Mouse (Mus musculus): Measurements from ENCODE around the gene Ubr3. TPM values are rescaled to one million over a fixed set of nuclear protein-coding genes. Genes with fewer than 3 reads are reported as not detected.
"Not testable (repeated sequence)": the region's sequence is repeated elsewhere in the genome, so short reads cannot be mapped to it uniquely, and the experiment has no call there.

The Ubr3 gene
- total RNA-seq, 2 experiments from 2014 or later, result 67.0 to 84.1 TPM

- not testable (repeated sequence) for DNase-seq
Observed at GRCm38 (mm10) chr2:69907394-69907793, 10.3 kb downstream of the Ubr3 start.

- DNase-seq, result no peak
Observed at GRCm38 (mm10) chr2:69912801-69913200, 15.8 kb downstream of the Ubr3 start.

GRCm38 (mm10) chr2:69917301-69917700 lies 20.3 kb downstream of the Ubr3 start:
- no peak for DNase-seq

- no peak for DNase-seq
Observed at GRCm38 (mm10) chr2:69924943-69925342, 27.9 kb downstream of the Ubr3 start.

DNA sequence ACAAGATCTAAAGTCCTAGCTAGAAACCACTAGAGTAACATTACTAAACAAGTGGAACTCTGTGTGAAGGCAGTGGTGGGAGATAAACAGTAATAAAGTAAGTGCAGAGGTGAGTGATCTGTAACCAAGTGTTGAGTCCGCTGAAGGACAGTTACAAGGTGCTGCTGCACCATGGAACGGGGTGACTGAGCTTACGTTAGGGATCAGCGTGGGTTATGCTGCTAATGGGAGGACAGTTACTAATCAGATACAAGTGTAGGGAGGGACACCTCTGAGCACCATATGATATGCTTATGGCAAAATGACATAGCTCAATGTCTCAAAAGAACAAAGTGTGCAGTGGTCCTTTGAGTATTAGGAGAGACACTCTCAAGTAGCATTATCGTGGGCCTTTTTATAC lies 39.3 kb downstream of the Ubr3 start:
- DNase-seq, result no peak

DNA sequence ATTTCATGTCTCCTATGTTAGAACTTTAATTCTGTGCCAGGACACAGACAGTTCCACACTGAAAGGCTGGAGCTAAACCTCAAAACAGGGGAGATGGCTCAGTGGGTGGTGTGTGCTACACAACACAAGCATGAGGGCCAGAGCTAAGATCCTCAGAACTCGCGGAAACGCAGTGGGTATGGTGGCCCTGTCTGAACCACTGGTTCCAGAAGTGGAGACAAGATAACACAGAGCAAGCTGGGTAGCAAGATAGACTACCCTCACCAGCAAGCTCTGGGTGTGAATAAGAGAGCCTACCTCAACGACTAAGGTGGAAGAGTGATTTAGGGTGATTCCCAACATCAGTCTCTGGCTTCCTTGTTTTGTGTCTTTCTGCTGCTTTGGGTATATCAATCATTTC lies 42.2 kb downstream of the Ubr3 start:
- DNase-seq, result no peak

DNA sequence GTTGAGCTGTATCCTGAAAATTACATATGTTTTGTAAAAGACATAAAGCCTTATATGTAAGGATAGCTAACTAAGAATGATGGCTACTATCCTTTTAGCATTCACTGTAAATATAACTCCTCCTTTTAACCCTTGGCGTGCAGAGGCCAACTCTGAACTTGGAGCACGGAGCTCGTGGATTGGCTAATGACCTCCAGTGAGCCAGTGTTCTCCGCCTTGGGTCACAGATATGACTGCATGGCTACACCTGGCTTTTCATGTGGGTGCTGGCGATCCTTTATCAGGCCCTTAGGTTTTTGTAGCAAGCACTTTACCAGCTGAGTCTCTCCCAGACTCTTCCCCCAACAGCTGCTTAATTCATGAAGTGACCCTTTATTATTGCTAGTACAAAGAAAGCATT lies 42.6 kb downstream of the Ubr3 start:
- no peak for DNase-seq

GRCm38 (mm10) chr2:69941391-69942030 lies 44.5 kb downstream of the Ubr3 start:
- no peak for DNase-seq

DNA sequence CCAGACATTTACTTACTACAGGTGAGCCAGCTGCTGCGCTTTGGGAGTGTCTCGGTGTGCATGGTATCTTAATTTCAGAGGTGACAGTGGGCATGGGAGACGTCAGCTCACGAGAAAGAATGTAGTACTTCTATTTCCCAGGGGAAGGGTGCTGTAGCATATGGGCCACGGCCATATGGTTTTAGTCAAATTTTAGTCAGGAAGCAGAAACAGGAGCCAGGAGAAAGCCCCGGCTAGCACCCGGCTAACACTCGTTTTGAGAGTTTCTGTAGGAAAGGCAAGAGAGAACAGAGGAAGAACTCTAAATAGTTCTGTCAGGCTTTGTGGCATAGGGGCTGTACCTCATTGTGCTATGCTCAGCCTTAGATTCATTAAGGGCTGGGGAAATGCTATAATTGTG lies 55.8 kb downstream of the Ubr3 start:
- no peak for DNase-seq

- no peak for DNase-seq
Observed at GRCm38 (mm10) chr2:69955635-69956034, 58.6 kb downstream of the Ubr3 start.

DNA sequence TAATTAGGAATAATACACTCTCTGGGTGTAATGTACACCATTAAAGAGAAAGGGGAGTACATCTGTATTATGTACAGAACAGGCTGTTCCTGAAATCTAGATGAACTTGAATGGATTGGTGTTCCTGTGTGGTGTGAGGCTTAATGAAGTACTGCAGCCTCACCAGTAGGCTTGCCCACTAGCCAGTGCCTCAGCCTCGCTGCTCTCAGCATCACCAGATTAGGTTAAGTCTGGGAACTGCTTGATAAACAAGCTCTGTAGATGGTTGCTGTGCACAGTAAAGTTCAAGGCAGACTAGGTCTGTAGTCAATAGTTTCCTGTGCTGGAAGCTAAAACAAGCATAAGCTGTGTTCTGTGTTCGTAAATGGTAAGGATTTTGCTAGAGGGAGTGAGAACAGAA lies 60.6 kb downstream of the Ubr3 start:
- no peak for DNase-seq

- DNase-seq, result no peak
Observed at GRCm38 (mm10) chr2:69974896-69975295, 77.8 kb downstream of the Ubr3 start.

- DNase-seq, result no peak
Observed at GRCm38 (mm10) chr2:69989224-69989623, 92.2 kb downstream of the Ubr3 start.

GRCm38 (mm10) chr2:69990647-69991046 lies 93.6 kb downstream of the Ubr3 start:
- DNase-seq, result no peak

- DNase-seq, result not testable (repeated sequence)
Observed at GRCm38 (mm10) chr2:69994082-69994736, 97.2 kb downstream of the Ubr3 start.

GRCm38 (mm10) chr2:69994779-69995178 lies 97.7 kb downstream of the Ubr3 start:
- no peak for DNase-seq

- DNase-seq, result no peak
Observed at GRCm38 (mm10) chr2:69999097-69999770, 102.2 kb downstream of the Ubr3 start.

GRCm38 (mm10) chr2:70000316-70000715 lies 103.3 kb downstream of the Ubr3 start:
- DNase-seq, result no peak

GRCm38 (mm10) chr2:70006492-70006891 lies 109.4 kb downstream of the Ubr3 start:
- DNase-seq, result no peak

- no peak for DNase-seq
Observed at GRCm38 (mm10) chr2:70012941-70013340, 115.9 kb downstream of the Ubr3 start.

- DNase-seq, result peak; percentile 73
Observed at GRCm38 (mm10) chr2:70018236-70018635, 121.2 kb downstream of the Ubr3 start.

DNA sequence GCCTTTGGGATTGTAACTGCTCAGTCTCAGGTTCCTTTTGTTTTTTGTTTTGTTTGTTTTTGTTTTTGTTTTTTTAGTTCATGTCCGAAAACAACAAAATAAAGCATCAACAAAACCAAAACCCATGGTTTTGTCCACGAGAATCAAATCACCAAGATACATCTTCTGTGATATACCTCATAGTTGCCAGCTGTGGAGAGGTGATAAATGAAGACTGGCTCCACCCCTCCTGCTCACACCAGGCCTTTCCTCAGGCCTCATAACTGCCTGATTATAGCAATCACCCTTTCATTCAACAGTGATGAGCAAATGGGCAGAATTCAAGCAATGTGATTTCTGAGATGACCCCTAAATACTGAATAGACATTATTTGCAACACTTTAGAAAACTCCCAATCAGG lies 127.4 kb downstream of the Ubr3 start:
- no peak for DNase-seq

DNA sequence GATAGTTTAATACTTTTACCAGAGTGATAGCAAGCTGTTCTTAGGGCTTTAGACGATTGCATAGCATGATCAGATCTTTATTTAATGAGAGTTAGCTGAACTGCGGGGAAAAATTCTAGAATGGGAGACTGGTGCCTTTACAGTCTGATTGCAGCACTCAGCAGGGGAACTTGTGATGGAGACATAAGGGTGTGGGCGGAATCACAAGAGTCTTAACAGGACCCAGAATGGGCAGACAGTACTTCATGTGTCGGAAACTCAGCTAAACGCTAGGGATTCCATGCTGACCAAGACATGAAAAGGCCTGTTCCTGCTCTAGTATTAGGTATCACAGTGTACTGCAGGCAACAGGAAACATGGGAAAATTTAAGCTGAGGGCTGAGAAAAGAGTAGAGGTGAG lies 128.7 kb downstream of the Ubr3 start:
- DNase-seq, result no peak

DNA sequence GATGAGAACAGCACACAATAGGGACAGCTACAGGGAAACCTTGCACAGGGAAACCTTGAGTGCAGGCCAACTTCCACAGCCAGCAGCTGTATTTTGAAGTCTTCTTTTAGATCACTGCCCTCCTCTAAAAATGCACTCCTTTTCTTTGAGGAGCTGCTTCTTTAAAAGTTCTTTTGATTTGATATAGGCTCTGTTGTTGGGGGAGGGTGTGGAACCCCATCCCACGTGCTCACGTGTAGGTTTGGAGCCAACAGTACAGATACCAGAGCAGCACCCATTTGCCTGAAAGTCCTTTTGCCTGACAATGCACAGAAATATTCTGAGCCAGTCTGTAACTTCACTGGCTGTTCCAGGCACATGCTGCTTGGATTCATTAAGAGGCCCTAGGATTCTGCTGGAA lies 134.4 kb downstream of the Ubr3 start:
- no peak for DNase-seq

Measured in adrenal gland, postnatal 10 days (tissue).